Mouse (Mus musculus): ENCODE data around the gene 3830406C13Rik.

GRCm38 (mm10) chr14:12283641-12284040, 332 bp upstream of the 3830406C13Rik start, which contains the start of gene Gm49355:
- TF ChIP-seq CTCF (IDR thresholded peaks at IDR 0.05; ENCODE audit: control insufficient read depth, insufficient read depth, insufficient read length) = no peak
- TF ChIP-seq USF1 (IDR thresholded peaks at IDR 0.05; ENCODE audit: low read depth) = no peak
- TF ChIP-seq MAX (IDR thresholded peaks at IDR 0.05) = no peak
- no peak for TF ChIP-seq CEBPB (IDR thresholded peaks at IDR 0.05; ENCODE audit: low read depth)
- TF ChIP-seq FOSL1 (IDR thresholded peaks at IDR 0.05; ENCODE audit: insufficient read depth, low read length, poor library complexity, severe bottlenecking) = no peak
- no peak for TF ChIP-seq MYOG (IDR thresholded peaks at IDR 0.05; ENCODE audit: control insufficient read depth, extremely low read depth, insufficient read length)

Data from C2C12 (cell line).